Mouse (Mus musculus): ENCODE results near the gene Osbpl6.

DNA sequence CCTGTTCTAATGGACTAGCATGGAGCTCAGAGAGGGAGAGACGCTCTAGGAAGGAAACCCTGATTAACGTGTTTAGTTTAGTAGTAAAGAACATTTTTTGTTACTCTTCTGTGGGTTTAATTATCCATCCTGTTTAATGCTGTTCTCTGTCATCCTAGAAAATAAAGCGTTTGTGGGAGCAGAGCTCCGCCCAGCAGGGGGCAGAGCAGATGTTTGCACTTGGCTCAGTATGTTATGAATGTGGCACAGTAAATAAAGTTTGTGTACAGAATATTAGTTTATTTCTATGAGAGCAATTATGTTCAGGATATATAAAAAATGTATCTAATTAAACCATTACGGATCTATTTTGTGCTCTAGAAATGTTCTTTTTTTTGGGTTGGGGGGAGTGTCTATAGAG, 192.9 kb downstream of the Osbpl6 start:
- TF ChIP-seq CTCF (IDR thresholded peaks at IDR 0.05; ENCODE audit: insufficient read depth, low read length), result peak; percentile 55
- TF ChIP-seq POLR2A (IDR thresholded peaks at IDR 0.05; ENCODE audit: borderline replicate concordance, extremely low read depth, low read depth, low read length), result no peak
